Mouse (Mus musculus): ENCODE data around the gene Olfr824.
"Not testable (repeated sequence)": the region's sequence is repeated elsewhere in the genome, so short reads cannot be mapped to it uniquely, and the experiment has no call there.

The Olfr824 gene

DNA sequence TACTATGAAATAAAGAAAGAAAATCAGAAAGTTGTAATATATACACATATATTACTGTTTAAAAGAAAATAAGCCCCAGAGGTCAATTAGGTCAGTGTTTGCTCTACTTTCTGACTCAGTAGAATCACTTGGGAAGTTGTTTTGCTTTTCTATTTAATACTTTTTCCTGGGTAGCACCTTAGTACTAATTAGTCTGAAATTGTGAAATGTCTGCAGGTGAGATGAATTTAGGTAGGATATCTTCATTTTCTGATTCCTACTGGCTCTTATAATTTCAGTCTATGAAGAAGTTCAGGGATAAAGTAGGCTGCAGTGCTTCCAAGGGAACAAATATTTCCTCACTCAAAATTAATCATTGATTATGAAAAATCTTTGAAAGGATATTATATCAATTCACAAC lies at the start of gene Olfr824:
Gene Olfr824 (minus strand): TSS at position 101 of the 400 bp plus-strand sequence.
- in situ Hi-C loops (cut with MseI, MboI) = not testable (repeated sequence)

DNA sequence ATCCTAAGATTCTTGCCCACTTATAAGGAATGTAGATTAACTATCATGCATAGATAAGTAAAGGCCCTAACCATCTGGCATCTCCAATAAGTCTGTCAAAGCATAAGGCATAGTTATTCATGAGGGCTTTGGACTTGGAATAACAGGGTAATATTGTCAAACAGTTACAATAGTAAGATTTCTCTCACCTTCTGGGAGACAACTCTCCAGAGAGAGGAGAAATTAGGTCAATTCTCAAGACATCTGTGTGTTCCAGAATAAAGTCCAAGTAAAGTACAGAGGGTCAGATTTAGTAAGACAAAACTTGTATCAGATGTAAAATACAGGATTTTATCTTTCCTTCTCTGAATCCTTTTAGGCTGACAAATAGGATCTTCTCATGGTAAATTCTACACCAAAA lies 36.9 kb upstream of the Olfr824 start, which contains the start of gene Olfr825:
Gene Olfr825 (minus strand): TSS at position 101 of the 400 bp plus-strand sequence.
- in situ Hi-C loops (cut with MseI, MboI) = no loop called here

GRCm38 (mm10) chr10:130165196-130165595 lies 35.4 kb upstream of the Olfr824 start:
- in situ Hi-C loops (cut with MseI, MboI) = no loop called here

GRCm38 (mm10) chr10:130144121-130144520 lies 14.3 kb upstream of the Olfr824 start:
- in situ Hi-C loops (cut with MseI, MboI) = no loop called here

- in situ Hi-C loops (cut with MseI, MboI) = not testable (repeated sequence)
Measured at GRCm38 (mm10) chr10:130142481-130142880, 12.7 kb upstream of the Olfr824 start.

DNA sequence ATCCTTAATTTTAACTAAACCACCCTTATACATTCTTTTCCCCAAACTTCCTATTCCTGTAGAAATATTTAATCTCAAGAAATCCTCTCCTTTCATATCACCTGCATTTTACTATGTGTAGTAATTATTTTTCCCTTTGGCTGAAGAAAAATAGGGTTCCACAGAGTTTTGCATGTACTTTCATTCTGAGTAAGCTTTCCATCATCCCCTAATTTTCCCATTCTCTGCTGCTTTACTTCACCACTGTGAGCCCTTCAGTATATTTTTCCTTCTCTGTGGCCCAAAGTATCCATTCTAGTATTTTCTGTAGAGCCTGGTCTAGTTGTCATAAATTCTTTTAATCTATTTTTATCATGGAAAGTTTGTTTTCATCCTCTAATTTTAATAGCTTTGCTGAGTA lies 5.0 kb upstream of the Olfr824 start:
- in situ Hi-C loops (cut with MseI, MboI) = no loop called here

GRCm38 (mm10) chr10:130116045-130116444 lies 13.8 kb downstream of the Olfr824 start:
- in situ Hi-C loops (cut with MseI, MboI) = not testable (repeated sequence)

GRCm38 (mm10) chr10:130115283-130115682 lies 14.5 kb downstream of the Olfr824 start, which contains the start of gene Olfr823:
Gene Olfr823, minus strand, starts transcription at chr10:130115383.
- in situ Hi-C loops (cut with MseI, MboI) = not testable (repeated sequence)

DNA sequence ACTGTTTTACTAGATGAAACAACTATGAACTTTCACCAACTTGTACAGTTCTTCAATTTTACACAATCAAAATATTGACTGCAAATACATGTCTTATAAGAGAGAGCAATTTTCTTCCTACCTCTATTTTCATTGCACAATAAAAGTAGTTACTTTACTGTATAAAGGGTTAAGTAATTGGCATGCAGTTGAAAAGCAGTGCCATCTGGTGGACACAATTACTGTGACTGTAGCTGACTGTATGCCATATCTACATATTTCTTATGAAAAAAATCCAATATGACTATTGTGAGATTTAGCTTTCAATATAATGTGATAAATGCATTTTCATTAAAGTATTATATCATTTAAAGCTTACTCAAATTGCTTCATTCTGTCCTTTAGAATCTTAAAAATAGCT lies 33.7 kb downstream of the Olfr824 start:
- in situ Hi-C loops (cut with MseI, MboI) = loop anchor here (10.0 kb wide), 1 partner anchor 101 kb away; no protein-coding TSS in a partner anchor

GRCm38 (mm10) chr10:130092838-130093440 lies 36.9 kb downstream of the Olfr824 start:
- in situ Hi-C loops (cut with MseI, MboI) = loop anchor here (10.0 kb wide), 1 partner anchor 98 kb away; no protein-coding TSS in a partner anchor

Measured in mouse trophoblast stem cell (cell line).